Mouse (Mus musculus) spleen, postnatal 14 days (tissue): ENCODE results near the gene Ccdc181.
A peak's percentile ranks its signal among the peaks of the same experiment; 100 is the strongest.
"Not testable (repeated sequence)": the region's sequence is repeated elsewhere in the genome, so short reads cannot be mapped to it uniquely, and the experiment has no call there.

Experiments used
- DNase-seq, 2 experiments: peaks; one replicate each; pipeline ENCODE4 v3.0.0; 2021 to 2022; ENCODE audit warnings: low spot score in 2 of 2

Ccdc181 gene

DNA sequence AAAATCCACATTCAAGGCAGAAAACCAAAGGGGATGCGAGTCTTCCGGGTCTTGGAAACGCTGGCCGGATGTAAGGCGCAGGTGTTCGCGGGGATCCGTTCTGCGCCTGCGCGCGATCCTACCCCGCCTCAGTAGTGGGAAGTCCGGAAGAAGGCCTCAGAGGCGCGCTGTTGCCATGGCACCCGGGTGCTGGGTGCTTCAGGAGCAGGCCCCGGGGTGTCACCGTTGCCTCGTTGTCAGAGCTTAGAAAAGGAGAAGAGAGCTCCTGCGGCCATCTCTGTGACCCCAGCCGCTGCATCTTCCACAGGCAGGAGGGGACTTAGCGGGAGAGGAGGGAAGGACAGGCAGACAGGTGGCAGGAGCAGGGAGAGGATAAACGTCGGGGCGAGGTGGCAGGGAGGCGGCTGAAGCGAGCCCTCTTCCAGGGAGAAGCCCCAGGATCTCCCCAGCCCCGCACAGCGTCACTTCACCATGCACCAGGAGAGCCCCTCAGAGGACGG is at the start of gene Ccdc181:
Ccdc181 (plus strand) TSS at position 131 of the 500 bp plus-strand sequence.
- peak; percentile 85 to 88 for DNase-seq

DNA sequence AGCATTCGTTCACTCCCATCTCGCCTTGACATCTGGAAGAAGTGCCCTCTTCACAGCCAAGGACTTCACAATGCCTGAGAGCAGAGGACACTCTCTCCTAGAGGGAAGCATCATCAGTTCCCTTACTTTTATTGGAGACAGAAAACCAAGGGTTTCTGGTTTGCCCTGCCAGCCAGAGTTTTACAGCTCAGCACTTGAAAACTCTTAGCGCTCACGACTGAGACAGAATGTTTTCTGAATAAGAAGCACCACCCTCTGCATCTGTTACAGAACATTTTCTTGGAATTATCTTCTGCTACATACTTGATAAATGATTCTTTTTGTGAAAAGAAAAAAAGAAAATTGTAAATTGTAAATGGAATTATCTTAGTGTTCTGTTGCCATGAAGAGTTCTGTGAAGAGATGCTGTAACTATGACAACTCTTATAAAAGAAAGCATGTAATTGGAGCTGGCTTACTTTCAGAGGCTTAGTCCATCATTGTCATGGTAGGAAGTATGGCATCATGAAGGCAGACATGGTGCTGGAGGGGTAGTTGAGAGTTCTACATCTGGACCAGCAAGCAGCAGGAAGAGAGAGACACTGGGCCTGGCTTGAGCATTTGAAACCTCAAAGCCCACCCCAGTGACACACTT is 43.3 kb upstream of the Ccdc181 start:
- DNase-seq, result not testable (repeated sequence)

DNA sequence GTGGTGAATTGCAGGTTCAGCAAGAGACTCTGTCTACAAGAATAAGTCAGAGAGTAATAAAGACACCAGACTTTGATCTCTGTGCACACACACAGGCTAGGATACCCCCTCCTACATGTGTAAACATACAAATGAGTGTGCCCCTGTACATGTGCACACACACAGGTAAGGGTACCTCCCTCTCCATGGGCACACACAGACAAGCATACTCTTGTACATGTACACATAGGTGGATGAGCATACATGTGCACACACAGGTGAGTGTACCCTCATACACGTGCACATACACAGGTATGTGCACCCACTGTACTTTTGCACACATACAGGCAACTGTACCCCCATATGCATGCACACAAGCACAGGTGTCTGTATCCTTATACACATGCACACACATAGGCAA is 41.9 kb upstream of the Ccdc181 start:
- no peak for DNase-seq

- DNase-seq, result no peak
These were observed 40.3 kb upstream of the Ccdc181 start for GRCm38 (mm10) chr1:164235078-164235477.

- no peak for DNase-seq
These were observed 39.3 kb upstream of the Ccdc181 start for GRCm38 (mm10) chr1:164236078-164236477.

DNA sequence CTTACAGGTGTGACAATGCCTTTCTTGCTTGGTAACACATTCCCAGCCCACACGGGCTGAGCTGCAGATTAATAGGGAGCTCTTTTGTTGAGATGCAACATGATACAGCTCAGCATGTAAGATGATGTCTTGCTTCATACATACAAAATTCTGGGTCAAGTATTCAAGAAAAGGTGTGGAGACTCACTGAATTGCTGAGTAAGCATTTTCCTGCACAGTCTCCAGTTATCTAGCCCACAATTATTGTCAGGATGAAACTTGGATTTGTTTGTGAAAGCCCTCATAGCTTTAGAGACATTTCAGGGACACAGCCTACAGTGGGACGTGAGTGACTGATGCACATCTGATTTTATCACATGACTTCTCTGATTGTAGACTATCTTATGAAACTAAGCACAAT is 33.9 kb upstream of the Ccdc181 start:
- DNase-seq, result no peak

- DNase-seq, result no peak
These were observed 32.6 kb upstream of the Ccdc181 start for GRCm38 (mm10) chr1:164242809-164243208.

DNA sequence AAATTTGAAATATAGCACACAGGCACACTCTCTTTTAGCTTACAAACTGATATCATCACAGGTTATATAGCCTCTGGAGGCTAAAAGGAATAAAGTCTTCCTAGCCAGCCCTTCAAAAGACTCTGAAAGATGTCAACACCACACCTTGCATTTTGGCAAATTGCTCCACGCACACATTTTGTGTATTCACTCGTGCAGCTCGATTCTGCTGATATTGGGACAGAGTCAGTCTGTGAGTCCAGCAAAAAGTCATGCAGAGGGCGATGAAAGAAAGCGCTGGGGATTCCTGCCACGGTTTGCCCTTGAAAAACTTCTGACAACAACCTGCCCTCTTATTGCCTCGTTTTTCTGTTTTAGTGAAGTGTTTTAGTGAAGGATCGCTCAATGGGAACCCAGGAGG is 27.9 kb upstream of the Ccdc181 start:
- DNase-seq, result no peak

GRCm38 (mm10) chr1:164247971-164248370 is 27.4 kb upstream of the Ccdc181 start:
- DNase-seq, result no peak

DNA sequence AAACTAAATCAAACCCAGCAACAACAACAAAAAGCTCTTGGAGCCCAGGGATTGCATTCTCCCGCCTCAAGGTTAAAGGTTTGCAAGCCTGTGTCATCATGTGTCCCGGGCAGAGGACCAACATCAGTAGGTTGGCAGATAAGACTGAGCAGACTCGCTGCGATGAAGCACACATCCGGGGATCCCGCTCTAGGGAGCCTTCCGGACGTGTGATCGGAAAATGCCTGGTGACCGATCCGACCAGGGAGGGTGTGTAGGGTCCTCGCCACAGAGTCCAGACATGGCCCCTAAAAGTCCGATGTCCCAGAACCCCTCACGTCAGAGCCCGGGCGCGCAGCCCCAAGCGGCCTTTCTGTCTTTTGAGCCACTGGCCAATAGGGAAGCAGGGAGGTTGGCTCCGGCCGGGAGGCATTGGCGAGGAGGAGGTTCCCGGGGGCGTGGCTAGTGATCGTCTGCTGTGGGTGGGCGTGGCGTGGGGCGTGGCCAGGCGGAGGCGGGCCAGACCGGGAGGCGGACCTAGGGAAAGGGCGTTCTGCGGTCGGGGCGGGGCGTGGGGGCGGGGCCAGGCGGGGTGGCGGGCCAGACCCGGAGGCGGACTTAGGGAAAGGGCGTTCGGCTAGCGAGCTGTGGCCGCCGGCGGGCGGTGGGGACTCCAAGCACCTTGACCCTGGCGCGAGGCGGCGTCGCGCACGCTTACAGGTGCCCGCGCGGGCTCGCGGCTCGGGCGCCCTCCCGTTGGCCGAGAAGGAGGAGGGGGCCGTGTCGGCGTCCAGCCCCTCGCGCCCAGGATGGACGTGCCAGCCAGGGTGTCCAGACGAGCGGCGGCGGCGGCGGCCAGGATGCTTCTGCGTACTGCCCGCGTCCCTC is 26.7 kb upstream of the Ccdc181 start, which contains the start of gene Slc19a2:
Slc19a2 (plus strand) TSS at position 582 of the 867 bp plus-strand sequence.
- DNase-seq, result peak; percentile 96 to 98

DNA sequence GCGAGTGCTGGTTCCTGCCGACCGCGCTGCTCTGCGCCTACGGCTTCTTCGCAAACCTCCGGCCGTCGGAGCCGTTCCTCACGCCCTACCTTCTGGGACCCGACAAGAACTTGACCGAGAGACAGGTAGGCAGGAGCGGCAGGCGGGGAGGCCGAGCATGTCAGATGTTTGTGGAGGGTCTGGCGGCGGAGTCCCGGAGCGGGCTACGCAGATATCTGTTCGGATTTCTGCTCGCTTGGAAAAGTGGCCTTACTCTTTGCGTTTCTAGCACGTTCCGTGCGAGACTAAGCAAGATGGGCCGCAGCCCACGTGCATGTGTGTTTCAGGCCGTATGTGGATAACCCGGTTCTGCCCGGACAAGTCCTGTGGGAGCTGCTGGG is 26.1 kb upstream of the Ccdc181 start:
- DNase-seq, result no peak

- no peak for DNase-seq
These were observed 24.8 kb upstream of the Ccdc181 start for GRCm38 (mm10) chr1:164250391-164251150.

DNA sequence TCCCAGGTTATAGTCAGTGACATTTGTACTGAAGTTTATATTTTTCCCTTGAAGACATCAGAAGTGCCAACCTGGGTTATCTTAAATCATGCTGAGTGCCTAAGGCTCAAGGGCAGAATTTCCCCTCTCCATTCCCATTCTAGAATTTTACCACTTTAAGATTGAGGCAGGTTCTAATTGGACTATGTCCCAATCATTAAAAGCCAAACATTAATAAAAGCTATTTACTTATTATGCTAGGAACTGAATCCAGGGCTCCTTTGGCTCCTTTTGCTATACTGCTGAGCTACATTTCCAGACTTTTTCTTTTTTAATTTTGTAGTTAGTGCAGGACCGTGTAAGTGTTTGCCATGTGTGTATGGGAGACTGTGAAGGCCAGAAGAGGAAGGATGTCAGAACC is 23.9 kb upstream of the Ccdc181 start:
- DNase-seq, result no peak

- no peak for DNase-seq
These were observed 22.8 kb upstream of the Ccdc181 start for GRCm38 (mm10) chr1:164252551-164252950.

DNA sequence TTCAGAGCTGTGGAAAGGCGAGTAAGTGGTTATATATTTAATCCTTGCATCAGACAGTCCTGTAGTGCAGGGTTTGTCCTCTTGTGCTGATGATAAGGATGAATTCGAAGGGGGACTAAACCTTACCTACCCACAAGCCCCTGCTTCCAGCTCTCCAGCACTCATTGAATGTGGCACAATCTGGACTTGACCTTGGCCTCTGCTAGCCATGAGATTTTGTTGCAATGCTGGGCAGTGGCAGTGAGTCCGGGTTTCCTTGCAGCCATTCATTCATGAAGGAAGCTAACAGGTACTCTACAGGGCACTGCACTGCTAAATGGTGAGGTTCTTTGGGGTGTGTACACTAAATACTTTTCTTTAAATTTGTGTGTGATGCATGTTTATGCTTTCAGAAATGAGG is 20.5 kb upstream of the Ccdc181 start:
- no peak for DNase-seq

DNA sequence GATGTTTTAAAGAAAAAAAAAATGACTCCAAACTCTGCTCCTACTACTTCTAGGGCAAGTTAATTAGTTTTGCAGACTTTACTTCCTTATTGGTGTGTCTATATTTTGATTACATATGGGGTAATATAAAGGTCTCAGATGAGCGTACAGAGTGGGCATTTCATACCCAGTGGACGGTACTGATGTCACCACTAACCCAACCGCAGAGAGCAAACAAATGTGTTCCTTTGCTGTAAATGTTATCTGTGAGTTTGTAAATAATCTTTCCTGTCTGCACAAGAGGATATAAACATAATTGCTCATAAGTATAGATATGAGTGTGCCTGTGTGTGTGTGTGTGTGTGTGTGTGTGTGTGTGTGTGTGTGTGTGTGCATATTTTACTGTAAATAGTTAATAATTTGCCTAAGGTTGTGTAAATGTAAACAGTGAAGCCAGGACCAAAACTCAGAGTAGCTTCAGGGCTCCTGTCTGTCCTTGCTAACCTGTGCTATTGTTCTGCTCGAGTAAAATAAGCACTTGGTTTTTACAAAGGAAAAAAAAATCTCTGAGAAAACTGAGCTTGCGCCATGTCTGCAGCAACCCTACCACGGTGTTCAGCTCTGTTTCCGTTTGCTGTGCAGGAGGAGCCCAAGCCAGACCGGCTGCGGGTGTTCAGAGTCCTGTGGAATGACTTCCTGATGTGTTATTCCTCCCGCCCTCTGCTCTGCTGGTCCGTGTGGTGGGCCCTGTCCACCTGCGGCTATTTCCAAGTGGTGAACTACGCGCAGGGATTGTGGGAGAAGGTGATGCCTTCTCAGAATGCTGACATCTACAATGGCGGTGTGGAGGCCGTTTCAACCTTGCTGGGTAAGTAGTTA is 15.0 kb upstream of the Ccdc181 start:
- no peak for DNase-seq

GRCm38 (mm10) chr1:164261553-164261952 is 13.8 kb upstream of the Ccdc181 start:
- DNase-seq, result no peak

DNA sequence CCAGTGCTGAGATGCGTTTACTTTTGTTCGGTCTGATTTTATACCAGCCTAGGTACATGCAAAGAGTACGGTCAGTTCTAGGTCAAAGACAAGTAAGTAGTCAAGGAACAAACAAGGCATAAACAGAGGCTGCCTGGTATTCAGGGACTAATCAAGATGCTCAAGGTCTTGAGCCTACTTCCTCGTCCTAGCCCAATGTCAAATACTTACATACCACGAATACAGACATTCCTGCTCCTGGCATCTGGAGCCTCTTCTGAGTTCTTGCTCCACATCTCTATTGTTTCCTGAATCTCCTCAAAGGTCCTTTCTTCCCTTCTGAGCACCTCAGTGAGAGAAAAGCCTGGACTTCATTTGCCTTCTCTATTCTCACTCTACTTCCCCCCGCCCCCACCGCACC is 4.4 kb upstream of the Ccdc181 start:
- DNase-seq, result no peak

DNA sequence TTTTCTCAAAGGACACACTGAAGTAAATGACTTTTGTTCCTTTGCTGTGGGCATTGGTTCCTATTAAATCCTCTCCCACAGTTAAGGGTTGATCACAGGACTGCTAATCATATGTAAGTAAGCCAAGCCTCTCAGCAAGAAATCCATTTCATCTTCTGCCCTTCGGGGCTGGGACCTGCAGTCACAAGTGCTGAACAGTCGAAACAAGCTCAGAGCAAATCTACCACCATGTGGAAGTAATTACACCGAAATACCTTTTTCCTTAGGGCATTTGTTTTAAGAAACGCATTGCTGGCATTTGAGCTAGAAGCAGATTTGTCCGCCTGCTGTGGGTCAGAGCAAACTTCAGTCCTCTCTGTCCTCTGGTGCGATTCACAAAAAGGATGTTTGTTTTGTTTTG is 1.7 kb upstream of the Ccdc181 start:
- no peak for DNase-seq

- no peak for DNase-seq
These were observed 1.2 kb downstream of the Ccdc181 start for GRCm38 (mm10) chr1:164276552-164276951.

DNA sequence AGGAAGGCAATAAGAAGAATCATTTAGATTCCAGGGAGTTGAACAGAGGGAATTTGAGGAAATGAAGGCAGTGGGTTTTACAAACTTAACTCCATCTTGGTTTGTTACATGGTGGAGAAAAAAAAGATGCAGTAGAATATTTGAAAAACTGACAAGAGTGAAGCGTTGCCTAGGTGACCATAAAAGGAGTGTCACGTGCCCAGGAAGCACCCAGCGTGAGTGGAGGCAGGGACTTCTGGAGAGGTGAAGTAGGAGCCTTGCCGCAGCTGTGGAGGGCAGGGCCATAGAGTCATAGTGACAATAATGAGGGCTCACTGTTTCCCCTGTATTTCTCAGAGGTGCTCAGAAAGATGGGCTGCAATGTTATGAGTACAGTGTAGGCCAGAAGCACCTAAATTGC is 3.9 kb downstream of the Ccdc181 start:
- no peak for DNase-seq
